Mouse (Mus musculus): ENCODE measurements around the gene Klf13.

The Klf13 gene

DNA sequence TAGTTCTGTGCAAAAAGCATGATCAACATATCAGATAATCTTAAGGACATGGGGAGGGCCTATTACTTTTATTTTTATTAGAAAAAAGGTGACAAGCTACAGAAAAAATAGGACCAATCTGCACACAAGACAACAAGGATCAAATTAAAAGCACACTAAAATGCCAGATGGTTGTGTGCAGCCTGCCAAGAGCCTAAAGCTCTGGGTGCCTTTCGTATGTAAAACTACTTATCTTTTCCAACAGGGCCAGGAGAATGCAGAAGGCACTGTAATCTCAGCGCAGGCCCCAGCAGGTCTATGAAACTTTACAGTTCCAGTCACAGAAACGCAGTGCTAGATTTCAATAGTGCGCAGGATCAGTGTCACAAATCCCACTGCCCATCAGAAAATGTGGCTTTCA, 45.0 kb downstream of the Klf13 start:
- in situ Hi-C loops (cut with MboI, MseI), result loop anchor here in 1 of 2 experiments (25.0 kb wide), 1 partner anchor 994 kb away; no protein-coding TSS in a partner anchor

DNA sequence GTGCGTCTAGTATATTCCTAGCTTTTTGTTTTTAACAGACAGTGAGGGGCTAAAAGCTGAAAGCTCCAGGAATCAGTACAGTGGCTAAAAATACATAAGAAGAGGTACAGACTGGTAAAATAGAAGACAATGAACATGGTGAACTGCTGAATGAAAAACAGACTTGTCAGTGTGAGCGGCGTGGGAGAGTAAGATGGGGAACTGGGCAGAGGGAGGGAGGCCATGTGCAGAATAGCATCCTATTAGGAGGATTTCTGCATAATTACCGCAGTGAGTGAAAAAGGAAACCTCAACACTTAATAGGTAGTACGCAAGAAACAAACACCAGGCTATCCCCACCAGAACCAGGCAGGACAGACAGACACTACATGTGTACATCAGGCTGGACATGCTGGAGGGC, 45.5 kb downstream of the Klf13 start:
- in situ Hi-C loops (cut with MboI, MseI), result loop anchor here in 1 of 2 experiments (25.0 kb wide), 1 partner anchor 994 kb away; no protein-coding TSS in a partner anchor

DNA sequence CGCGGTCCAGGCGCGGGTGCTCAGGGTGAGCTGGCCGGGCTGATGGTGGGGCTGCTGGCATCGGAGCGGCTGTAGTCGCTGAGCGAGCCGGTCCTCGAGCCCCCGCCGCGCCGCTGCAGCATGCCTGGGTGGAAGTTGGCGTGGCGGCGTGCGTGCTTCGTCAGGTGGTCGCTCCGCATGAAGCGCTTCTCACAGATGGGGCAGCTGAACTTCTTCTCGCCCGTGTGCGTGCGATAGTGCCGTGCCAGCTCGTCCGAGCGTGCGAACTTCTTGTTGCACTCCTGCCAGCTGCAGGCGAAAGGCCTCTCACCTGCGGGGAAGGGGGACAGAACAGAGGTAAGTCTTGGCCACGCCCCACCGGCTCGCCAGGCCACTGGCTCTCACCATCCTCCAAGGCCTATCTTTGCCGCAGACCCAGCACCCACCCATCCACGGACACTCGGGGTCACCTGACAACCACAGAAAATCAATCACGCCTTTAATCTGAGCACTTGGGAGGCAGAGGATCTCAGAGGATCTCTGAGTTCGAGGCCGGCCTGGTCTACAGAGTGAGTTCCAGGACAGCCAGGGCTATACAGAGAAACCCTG, 47.1 kb downstream of the Klf13 start:
- in situ Hi-C loops (cut with MboI, MseI), result loop anchor here in 1 of 2 experiments (25.0 kb wide), 1 partner anchor 996 kb away; no protein-coding TSS in a partner anchor

DNA sequence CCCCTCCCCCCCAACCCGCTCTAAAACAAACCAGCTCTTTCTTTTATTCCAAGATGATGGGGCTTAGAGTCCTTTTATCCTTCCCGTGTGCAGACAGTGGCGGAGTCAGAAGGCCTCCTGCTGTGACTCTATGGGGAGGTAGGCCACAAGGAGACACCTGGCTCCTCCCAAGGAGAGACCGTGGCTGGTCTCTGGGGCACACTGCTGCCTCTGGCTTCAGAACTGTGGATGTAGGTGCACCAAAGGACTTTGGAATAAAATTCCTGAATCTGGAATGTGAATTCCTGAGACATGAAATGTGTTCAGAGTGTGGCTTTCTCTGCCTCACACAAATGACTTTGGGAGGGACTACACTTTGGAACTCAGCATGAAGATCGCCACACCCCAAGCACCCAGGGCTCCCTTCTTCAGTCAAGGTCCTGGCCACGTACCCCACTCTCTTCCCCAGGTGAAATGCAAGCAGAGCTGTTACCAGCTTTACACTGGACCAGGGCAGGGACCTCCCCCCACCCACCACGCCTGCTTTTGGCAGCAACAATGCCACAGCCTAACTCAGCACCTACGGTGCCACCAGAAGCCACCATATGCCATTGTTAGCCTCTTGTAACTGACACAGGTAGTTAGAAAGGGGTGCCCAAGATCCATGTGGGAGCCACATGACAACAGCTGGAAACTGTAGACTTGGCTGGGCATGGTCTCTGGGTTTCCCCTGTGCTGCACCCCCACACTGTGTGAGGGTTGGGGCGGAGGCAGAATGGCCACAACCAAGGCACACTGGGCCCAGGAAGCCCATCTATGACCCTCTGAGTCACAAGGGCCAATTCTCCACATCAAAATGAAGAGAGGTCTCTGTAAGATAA, 49.4 kb downstream of the Klf13 start:
- in situ Hi-C loops (cut with MboI, MseI), result loop anchor here in 1 of 2 experiments (25.0 kb wide), 1 partner anchor 998 kb away; no protein-coding TSS in a partner anchor

DNA sequence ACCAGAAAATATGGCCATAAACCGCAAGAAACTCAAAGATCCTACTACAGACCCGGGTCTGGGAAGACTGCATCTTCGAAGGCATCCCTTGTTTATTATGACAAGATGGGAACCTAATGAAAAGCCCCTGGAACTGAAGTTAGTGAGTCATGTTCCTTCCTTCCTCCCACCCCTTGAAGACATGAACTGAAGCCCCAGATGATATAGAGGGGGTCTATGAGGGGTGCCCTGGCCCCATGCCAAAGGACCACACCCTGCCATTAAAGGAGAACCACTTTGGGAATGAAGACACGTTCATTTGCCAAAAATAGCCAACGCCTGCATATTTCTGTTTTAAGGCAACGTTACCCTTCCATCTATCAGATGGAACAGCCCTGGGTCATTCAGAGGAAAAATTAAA, 50.0 kb downstream of the Klf13 start:
- in situ Hi-C loops (cut with MboI, MseI), result loop anchor here in 1 of 2 experiments (25.0 kb wide), 1 partner anchor 999 kb away; no protein-coding TSS in a partner anchor

DNA sequence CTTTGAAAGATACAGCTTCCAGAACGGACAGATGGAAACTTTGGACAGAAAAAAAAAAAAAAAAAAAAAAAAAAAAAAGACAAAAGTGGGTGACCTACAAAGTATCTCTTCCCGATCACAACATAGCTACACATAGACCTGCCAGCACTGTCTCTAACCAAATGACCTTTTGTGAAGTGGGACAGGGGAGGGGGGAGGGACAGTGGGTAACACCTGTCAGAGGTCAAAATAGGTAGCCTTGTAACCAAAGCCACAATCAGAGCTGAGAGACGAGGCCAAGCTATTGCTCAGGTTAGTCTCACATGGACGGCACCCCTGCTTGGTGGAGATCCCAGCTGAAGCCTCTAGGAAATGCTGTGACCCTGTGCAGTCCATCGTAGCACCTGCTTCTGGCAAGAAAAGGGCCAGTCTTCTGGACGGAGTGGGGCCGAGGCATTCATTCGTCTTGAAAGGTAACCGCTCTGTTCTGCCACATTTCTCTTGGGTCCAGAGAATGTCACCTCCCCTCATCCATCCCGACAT, 51.1 kb downstream of the Klf13 start:
- in situ Hi-C loops (cut with MboI, MseI), result loop anchor here in 1 of 2 experiments (25.0 kb wide), 1 partner anchor 1000 kb away; no protein-coding TSS in a partner anchor

DNA sequence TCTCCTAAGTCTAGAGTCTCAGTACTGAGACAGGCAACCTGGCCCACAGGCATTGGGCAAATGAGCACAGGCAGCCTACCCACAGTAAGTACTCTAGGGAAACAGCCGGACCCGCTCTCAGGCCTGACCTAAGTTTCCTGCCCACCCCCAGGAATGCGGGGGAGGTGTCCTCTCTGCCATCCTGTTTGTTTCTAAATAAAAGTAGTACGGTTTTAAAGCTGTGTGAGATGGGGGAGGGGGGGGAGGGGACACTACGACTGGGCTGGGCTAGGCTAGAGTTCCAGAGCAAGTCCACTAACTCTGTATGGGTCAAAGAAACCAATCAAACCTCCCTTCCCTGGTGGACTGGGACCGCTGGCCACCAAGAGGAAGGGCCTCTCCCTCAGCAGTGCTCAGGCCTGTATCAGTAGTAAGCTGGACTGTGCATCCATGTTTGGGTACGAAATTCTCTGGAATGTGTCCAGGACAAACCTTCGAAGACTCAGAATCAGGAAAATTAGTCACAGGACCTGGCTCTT, 51.6 kb downstream of the Klf13 start:
- in situ Hi-C loops (cut with MboI, MseI), result loop anchor here in 1 of 2 experiments (25.0 kb wide), 1 partner anchor 1000 kb away; no protein-coding TSS in a partner anchor

DNA sequence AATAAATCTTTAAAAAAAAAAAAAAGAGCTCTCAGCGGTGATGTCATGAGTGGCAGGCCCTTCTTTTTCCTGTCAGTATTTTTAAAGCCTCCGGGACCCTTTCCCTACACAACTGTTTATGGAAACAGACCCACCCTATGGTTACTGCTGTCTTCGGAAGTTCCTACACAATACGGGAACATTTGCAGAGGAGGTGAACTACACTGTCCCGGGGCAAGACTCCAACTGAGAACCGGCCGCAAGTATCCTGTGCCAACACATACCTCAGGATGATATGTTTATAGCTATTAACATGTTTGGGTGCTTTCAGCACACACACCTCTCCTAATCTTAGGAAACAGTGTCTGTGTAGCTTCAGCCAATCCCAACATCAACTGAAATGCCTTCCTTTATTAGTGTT, 53.7 kb downstream of the Klf13 start:
- in situ Hi-C loops (cut with MboI, MseI), result loop anchor here in 1 of 2 experiments (25.0 kb wide), 1 partner anchor 1002 kb away; no protein-coding TSS in a partner anchor

DNA sequence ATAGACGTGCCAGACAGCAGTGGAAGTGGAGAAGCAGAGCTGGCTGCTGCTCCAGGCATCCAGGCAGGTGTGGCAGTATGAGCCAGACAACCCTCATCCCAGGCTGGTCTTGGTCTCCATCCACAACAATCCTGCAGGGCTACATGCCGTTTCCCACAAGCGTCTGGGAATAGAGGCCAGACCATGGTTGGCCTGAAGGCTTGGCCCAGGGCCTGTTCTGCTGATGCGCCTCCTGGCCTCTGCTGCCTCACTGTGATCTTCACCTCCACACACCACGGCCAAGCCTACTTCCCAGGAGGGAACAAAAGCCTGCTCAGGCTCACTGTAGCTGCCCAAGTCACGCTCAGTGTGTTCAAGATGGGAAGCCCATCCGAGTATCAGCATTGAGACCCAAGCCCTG, 56.0 kb downstream of the Klf13 start:
- in situ Hi-C loops (cut with MboI, MseI), result loop anchor here in 1 of 2 experiments (25.0 kb wide), 1 partner anchor 1005 kb away; no protein-coding TSS in a partner anchor

DNA sequence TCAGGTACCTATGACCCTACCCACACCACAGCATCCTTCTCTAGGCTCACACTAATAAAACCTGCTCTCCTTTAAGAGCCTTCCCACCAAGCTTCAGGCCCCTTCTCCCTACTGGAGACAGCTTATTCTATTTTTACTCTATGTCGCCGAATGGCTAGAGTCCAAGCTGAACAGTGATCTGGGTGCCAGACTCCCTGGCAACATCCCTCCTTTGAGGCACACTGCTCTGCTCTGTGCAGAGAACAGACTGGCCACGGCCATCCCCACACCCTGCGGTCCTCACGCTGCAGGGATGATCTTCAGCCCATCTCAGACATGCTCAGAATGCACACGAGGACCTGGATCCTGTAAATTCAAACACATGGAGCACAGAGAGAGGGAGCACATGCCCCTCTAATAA, 59.1 kb downstream of the Klf13 start:
- in situ Hi-C loops (cut with MboI, MseI), result loop anchor here in 1 of 2 experiments (25.0 kb wide), 1 partner anchor 1008 kb away; no protein-coding TSS in a partner anchor

DNA sequence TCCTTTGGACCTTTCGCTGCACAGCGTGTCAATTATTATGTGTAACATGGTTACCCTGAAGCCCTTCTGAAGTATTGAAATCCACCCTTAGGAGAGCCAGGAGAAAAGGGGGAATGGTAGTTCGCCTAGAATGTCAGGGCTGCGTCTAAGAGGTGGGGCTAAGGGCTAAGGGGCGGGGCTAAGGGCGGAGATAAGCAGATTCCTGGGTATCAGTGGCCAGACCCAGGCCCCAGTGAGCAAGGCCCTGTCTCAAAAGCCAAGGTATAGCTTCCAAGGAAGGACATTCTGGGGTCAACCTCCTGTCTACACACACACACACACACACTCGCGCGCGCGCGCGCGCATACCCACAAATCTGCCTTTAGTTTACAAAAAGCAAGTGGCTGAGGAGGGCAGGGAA, 61.1 kb downstream of the Klf13 start:
- in situ Hi-C loops (cut with MboI, MseI), result loop anchor here in 1 of 2 experiments (25.0 kb wide), 1 partner anchor 1010 kb away; no protein-coding TSS in a partner anchor

DNA sequence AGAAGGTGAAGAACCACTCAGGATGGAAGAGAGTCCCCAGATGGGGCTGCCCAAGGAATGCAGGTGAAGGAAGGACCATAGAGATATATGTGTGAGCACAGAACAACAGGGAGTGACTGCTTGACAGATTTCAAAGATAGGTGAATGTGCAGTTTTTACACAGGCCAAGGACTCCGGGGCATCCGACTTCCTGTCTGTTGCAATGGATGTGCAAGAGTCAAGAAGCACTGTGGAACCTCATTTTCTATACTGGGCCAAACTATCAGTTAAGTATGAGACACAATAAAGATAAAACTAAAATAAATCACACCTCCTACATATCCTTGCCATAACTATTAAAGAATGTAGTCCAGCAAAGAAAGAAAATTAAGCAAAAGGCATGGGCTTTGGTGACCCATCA, 62.1 kb downstream of the Klf13 start:
- in situ Hi-C loops (cut with MboI, MseI), result loop anchor here in 1 of 2 experiments (25.0 kb wide), 1 partner anchor 1011 kb away; no protein-coding TSS in a partner anchor

DNA sequence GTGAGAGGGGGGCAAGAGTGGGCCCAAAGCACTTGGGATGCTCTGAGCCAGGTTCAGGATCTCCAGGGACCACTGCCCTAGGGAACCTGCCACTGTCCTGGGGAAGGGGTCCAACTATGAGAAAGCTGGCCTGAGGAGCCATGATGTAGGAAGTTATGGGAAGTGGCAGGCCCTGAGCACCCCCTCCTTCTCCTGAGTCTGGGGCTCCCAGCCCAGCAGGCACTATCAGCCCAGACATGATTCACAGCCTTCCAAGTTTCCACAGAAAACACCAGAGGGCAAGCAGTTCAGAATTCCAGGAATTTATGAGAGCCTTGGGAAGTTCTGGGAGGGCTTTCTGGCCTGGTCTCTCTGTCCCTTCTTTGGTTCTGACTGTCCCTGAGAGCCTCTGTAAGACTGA, 63.0 kb downstream of the Klf13 start:
- in situ Hi-C loops (cut with MboI, MseI), result loop anchor here in 1 of 2 experiments (25.0 kb wide), 1 partner anchor 1012 kb away; no protein-coding TSS in a partner anchor

DNA sequence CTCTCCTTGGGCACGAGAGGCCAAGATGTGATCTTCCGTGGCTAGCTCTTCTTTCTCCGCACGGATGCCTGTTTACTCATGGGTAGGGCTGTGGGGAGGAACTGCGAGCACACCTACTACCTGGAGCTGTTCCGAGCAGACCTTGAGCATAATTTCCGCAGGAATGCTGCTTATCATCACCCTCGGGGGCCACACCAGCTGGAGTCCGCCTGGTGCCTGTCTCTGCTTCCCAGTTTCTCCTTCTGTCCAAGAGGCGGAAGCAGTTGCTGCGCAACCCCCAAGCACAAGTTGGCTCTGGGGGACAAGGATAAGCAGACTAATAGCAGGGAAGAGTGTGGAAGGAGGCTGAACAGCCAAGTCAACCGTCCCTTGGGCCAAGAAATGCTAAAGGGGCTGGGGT, 64.8 kb downstream of the Klf13 start:
- in situ Hi-C loops (cut with MboI, MseI), result loop anchor here (25.0 kb wide), 1 partner anchor 863 kb away; no protein-coding TSS in a partner anchor

DNA sequence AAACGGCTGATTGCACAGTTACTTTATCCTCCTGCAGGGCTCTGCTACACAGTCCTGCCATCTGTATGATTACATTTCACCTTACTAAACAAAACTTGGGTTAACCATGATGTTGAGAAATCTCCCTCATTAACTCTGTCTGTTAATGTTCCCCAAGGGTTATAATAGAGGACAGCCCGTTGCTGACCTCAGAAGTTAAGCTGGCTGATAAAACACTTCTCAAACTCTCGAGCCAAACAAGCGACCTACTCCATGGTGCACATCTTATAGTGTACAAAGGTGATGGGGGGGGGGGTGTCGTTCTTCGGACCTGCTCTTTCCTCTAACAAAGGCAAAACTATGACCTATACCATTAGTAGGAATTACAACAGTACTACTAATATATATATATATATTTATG, 67.0 kb downstream of the Klf13 start:
- in situ Hi-C loops (cut with MboI, MseI), result loop anchor here (25.0 kb wide), 1 partner anchor 866 kb away; no protein-coding TSS in a partner anchor

DNA sequence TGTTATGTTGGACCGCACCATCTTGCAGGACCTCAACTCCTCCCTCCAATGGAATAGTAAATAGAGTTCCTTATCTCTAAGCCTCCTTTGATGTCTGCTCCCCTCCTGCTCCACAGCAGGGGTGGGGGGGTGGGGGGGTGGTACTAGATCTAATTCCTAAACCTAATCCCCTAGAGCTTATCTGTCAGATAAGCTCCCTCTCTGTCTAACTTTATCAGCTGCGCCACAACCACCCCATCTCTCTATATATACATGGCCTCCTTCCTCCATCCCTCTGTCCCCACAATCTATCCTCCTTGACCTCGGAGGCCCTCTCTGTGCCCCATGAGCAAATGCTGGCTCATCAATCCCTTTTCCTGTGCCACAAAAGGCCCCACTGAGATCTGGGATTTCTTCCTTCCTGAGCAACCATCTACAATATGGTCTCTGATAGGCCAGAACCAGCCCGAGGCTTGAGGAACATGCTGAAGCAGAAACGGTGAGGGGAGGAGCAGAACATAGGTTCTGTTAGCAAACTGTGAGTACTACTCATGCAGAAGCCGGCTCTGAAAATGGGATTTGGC, 70.3 kb downstream of the Klf13 start:
- in situ Hi-C loops (cut with MboI, MseI), result loop anchor here (25.0 kb wide), 1 partner anchor 869 kb away; no protein-coding TSS in a partner anchor

DNA sequence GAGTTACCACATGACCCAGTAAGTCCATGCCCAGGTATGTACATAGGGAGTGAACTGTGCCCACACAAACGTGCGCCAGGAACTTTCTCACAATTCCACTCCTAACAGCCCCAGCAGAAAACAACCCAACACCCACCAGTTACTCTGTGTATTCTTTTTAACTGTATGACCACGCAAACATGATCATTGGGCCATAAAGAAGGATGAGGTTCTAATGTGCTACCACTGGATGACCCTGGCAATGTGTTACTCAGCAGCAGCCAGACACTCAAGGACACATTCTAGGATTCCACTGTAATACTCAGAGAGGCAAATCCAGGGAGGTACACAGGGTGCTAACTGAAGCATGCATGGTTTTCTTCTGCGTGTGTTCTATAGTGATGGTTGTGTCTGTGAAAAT, 72.8 kb downstream of the Klf13 start:
- in situ Hi-C loops (cut with MboI, MseI), result loop anchor here (25.0 kb wide), 1 partner anchor 871 kb away; no protein-coding TSS in a partner anchor

DNA sequence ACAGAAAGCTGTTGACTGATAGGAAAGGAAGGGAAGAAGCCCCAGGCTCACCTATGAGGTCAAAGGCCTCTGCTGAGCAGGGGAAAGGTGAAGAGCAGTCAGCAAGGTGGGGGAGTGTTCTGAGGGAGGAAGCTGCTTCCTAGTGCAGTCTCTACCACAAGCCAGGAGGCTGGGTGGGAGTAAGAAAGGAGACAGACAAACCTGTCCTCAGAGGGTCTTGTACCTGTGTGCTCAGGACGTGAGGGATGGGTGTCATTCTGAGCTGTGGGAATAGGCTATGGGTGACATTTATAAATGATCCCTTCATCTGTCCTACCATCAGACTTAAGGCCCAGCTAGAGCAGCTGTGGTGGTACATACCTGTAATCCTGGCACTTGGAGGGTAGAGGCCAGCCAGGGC, 75.7 kb downstream of the Klf13 start:
- in situ Hi-C loops (cut with MboI, MseI), result loop anchor here (25.0 kb wide), 1 partner anchor 874 kb away; no protein-coding TSS in a partner anchor

DNA sequence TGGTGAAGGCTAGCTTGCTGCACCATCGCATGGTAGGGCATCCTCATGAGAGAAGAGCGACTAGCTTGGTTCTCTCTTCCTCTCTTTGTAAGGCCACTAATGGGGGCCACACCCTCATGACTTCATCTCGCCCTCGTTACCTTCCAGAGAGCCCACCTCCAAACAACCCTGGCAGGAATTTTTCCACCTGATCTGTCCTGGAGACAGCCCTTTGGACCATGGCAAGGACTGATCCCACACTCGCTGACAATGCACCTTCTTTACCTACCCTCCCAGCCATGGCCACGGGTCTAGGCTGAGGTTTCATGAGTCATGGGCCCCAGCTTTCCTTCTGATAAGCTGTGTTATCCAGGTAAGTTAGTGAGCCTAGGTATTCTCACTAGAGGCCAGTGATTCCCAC, 77.6 kb downstream of the Klf13 start:
- in situ Hi-C loops (cut with MboI, MseI), result loop anchor here (25.0 kb wide), 1 partner anchor 876 kb away; no protein-coding TSS in a partner anchor

DNA sequence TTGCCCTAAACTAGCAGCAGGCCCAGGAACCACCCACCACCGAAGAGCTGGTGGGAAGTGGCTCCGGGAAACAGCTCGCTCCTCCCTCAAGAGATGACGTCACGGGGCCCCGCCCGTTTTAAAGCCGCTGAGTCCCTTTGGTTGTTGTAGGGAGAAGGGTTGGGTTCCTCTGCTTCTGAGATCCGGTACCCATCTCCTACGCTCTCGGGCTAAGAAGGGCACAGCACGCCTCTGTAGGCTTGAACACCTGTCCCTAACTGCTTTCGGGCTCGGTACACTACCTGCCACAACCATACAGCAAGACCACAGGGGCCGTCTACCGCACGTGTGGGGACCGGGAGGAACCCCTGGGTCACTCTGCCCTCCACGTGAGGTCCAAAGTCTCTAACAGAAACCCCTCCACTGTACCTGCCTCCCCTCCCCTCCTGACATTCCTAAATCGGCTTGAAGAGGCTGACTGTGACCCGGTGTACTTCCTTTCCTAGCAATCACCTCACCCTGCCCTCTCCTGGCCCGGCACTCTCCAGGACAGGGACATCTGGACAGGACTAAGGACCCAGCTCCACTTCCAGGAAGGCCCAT, 80.1 kb downstream of the Klf13 start:
- in situ Hi-C loops (cut with MboI, MseI), result loop anchor here (5.0 to 25.0 kb wide), 3 partner anchors 76 to 879 kb away; partner anchors contain the start of gene Mtmr10 (in 1 of the 2)
